Comparison of ENCODE assay signal across 13 mouse cellular contexts in genomic region chr5:110609868-110610267, GRCm38 (mm10).
"Had no signal": no experiment of that assay in that cellular context is flagged by ENCODE, and none has a peak within 500 bp of the region (broad histone marks: within the 10 kb centered on the region; RNA-seq: fewer than 3 reads in every experiment).

No protein-coding gene starts in this region.

- H3K9ac ChIP-seq: liver, embryonic 15.5 days; neural tube, embryonic 13.5 days had no signal

- H3K4me2 ChIP-seq: liver, embryonic 11.5 days; liver, embryonic 15.5 days; neural tube, embryonic 13.5 days had no signal

- H3K27ac ChIP-seq: kidney, postnatal 0 days; liver, embryonic 15.5 days; neural tube, embryonic 13.5 days had no signal

- H3K36me3 ChIP-seq: liver, embryonic 15.5 days had no signal

- H3K4me3 ChIP-seq: liver, embryonic 15.5 days; neural tube, embryonic 13.5 days had no signal

- H3K4me1 ChIP-seq: liver, embryonic 15.5 days had no signal

- DNase-seq: kidney, postnatal 36 days; layer of hippocampus, adult 9-11 months; layer of hippocampus, postnatal 36 days; lung, adult 2 months; lung, postnatal 36 days; midbrain, embryonic 14.5 days; right cerebral cortex, postnatal 14 days; thymus, postnatal 4 days had no signal

- H3K27me3 ChIP-seq: liver, embryonic 15.5 days; neural tube, embryonic 13.5 days had no signal

- ATAC-seq: lung, postnatal 0 days had no signal

- H3K9me3 ChIP-seq: liver, embryonic 15.5 days; neural tube, embryonic 13.5 days had no signal
